Mouse (Mus musculus) CH12.LX (cell line): ENCODE data around the gene Zfp955a. TPM values are rescaled to one million over a fixed set of nuclear protein-coding genes. Genes with fewer than 3 reads are reported as not detected.
"Not testable (repeated sequence)": the region's sequence is repeated elsewhere in the genome, so short reads cannot be mapped to it uniquely, and the experiment has no call there.

Experiments
- DNase-seq: peaks from one replicate; pipeline ENCODE4 v3.0.0-alpha.2; 2013; ENCODE audit errors: extremely low read depth
- H3K27ac ChIP-seq: 2 replicates; pipeline ENCODE4 v1.5.1; 2012; ENCODE audit warnings: low read depth, mild to moderate bottlenecking, control low read depth, moderate library complexity; ENCODE audit not compliant: insufficient read depth
- H3K27me3 ChIP-seq: replicated peaks from 2 replicates; pipeline ENCODE3; 2012; ENCODE audit warnings: inconsistent platforms
- H3K36me3 ChIP-seq, 2 experiments: replicated peaks in 1 of 2; 2 replicates each; pipeline versions ENCODE3 to v1.6.1; 2012; ENCODE audit warnings: inconsistent platforms in 1 of 2, low read length in 1 of 2, mild to moderate bottlenecking in 1 of 2, mixed read lengths in 1 of 2, moderate library complexity in 1 of 2; ENCODE audit not compliant: control insufficient read depth in 1 of 2, insufficient read depth in 1 of 2
- H3K4me1 ChIP-seq, 2 experiments: 2 replicates each; pipeline ENCODE4 v1.6.1; 2012; ENCODE audit warnings: inconsistent platforms in 1 of 2, moderate library complexity in 1 of 2; ENCODE audit not compliant: insufficient read depth in 2 of 2, control insufficient read depth in 1 of 2
- H3K4me2 ChIP-seq: 2 replicates; pipeline ENCODE4 v1.6.1; 2012; ENCODE audit warnings: low read depth, mild to moderate bottlenecking, control low read depth; ENCODE audit not compliant: poor library complexity, insufficient read depth, severe bottlenecking
- H3K4me3 ChIP-seq, 3 experiments: fragments of 150-350 bp in 1 of 3; sonication (generic) in 1 of 3; replicated peaks in 1 of 3; 2 replicates each; pipeline versions ENCODE3 to v1.5.1; 2011 to 2012; ENCODE audit warnings: low read depth in 2 of 3, low read length in 2 of 3, mild to moderate bottlenecking in 2 of 3, moderate library complexity in 2 of 3, control low read depth in 1 of 3, improper control_type of control experiment in 1 of 3, inconsistent platforms in 1 of 3, mixed read lengths in 1 of 3; ENCODE audit not compliant: poor library complexity in 1 of 3
- H3K79me2 ChIP-seq: replicated peaks from 2 replicates; pipeline ENCODE4 v1.6.1; 2012; ENCODE audit warnings: mild to moderate bottlenecking, moderate library complexity; ENCODE audit not compliant: control insufficient read depth, poor library complexity, insufficient read depth, severe bottlenecking; ENCODE audit errors: extremely low read depth
- H3K9ac ChIP-seq: 2 replicates; pipeline ENCODE4 v1.6.1; 2012; ENCODE audit warnings: low read depth, mild to moderate bottlenecking, control low read depth, moderate library complexity; ENCODE audit not compliant: insufficient read depth
- H3K9me3 ChIP-seq: replicated peaks from 2 replicates; pipeline ENCODE3; 2012; ENCODE audit warnings: low read length, inconsistent platforms, mixed read lengths
- BHLHE40 ChIP-seq: IDR thresholded peaks from 2 replicates; pipeline ENCODE4 v1.6.1; 2011; ENCODE audit warnings: mild to moderate bottlenecking, low read depth, low read length, improper control_type of control experiment
- ELF1 ChIP-seq: IDR thresholded peaks from 2 replicates; pipeline ENCODE4 v1.6.1; 2014; ENCODE audit warnings: low read depth, mild to moderate bottlenecking, inconsistent platforms, low read length, improper control_type of control experiment
- GABPA ChIP-seq: IDR thresholded peaks from 2 replicates; pipeline ENCODE4 v1.6.1; 2012; ENCODE audit warnings: low read depth, low read length, improper control_type of control experiment, inconsistent platforms; ENCODE audit not compliant: insufficient replicate concordance
- IRF4 ChIP-seq: IDR thresholded peaks from 2 replicates; pipeline ENCODE4 v1.6.1; 2014; ENCODE audit warnings: low read depth, mild to moderate bottlenecking, inconsistent platforms, low read length, improper control_type of control experiment
- KAT2A ChIP-seq: IDR thresholded peaks from 2 replicates; pipeline ENCODE4 v1.6.1; 2012; ENCODE audit warnings: low read length, improper control_type of control experiment, inconsistent platforms; ENCODE audit not compliant: insufficient replicate concordance
- MAX ChIP-seq: IDR thresholded peaks from 2 replicates; pipeline ENCODE4 v1.6.1; 2011; ENCODE audit warnings: low read length, improper control_type of control experiment
- POLR2A ChIP-seq: IDR thresholded peaks from 2 replicates; pipeline ENCODE4 v1.6.1; 2011; ENCODE audit warnings: low read depth, mild to moderate bottlenecking, improper control_type of control experiment, low read length
- TCF12 ChIP-seq: IDR thresholded peaks from 2 replicates; pipeline ENCODE4 v1.6.1; 2014; ENCODE audit warnings: low read depth, mild to moderate bottlenecking, inconsistent platforms, low read length, improper control_type of control experiment
- USF2 ChIP-seq: conservative IDR thresholded peaks from 2 replicates; pipeline ENCODE4 v1.6.1; 2011; ENCODE audit warnings: low read depth, low read length, improper control_type of control experiment
- ZKSCAN1 ChIP-seq: IDR thresholded peaks from 2 replicates; pipeline ENCODE4 v1.6.1; 2012; ENCODE audit warnings: low read depth, inconsistent platforms, low read length, improper control_type of control experiment, borderline replicate concordance
- ZNF384 ChIP-seq: IDR thresholded peaks from 2 replicates; pipeline ENCODE4 v1.6.1; 2012; ENCODE audit warnings: low read depth, low read length, improper control_type of control experiment, inconsistent platforms
- dilution Hi-C: fragments of 300-500 bp; cut with MboI; formaldehyde crosslinking; loops from 2 replicates; pipeline ENCODE4 v1.14.3; 2020; ENCODE audit warnings: low sequenced_read_pairs; ENCODE audit not compliant: extremely low pct_unique_long_range_greater_than_20kb, extremely low pct_ligation_motif_present
- in situ Hi-C: fragments of 300-500 bp; cut with MboI; formaldehyde crosslinking; loops from 3 replicates; pipeline ENCODE4 v1.14.3; 2019; ENCODE audit warnings: low sequenced_read_pairs, low pct_ligation_motif_present, low pct_unique_long_range_greater_than_20kb, mixed read lengths
- polyA plus RNA-seq: library from polyadenylated mRNA; unstranded; fragments of >175 nt; gene quantifications from 2 replicates; pipeline ENCODE4 v1.2.1, GENCODE M21; 2012; ENCODE audit warnings: low read depth; ENCODE audit not compliant: insufficient read length
- total RNA-seq, 2 experiments: library from RNA; depleted of rRNA; stranded (reverse); fragments of 300-350 nt in 1 of 2; fragments of >200 nt in 1 of 2; gene quantifications; 2 replicates each; pipeline ENCODE4 v1.2.3; 2012 to 2014

Gene Zfp955a
- total and polyA plus RNA-seq, 3 experiments, result 5.9 to 13.2 (median 7.3) TPM

- Histone ChIP-seq H3K4me1 (no peaks in the 10 kb centered on the region), H3K9me3 (peaks cover 4% of the 10 kb centered on the region), H3K4me3 (no peak within 1 kb of the TSS), H3K36me3 (no peaks in the 10 kb centered on the region), H3K9ac (no peak within 1 kb of the TSS), H3K4me2 (no peak within 1 kb of the TSS), H3K27me3 (peaks cover 14% of the 10 kb centered on the region), H3K27ac (no peak within 1 kb of the TSS), H3K79me2 (no peaks in the 10 kb centered on the region)
- no peak for DNase-seq
- TF ChIP-seq ZKSCAN1 (no peak), ZNF384 (no peak), BHLHE40 (no peak), TCF12 (no peak), ELF1 (no peak), POLR2A (no peak), MAX (no peak), GABPA (no peak), IRF4 (no peak), USF2 (no peak), KAT2A (no peak)
- dilution Hi-C loops (no loop called here), in situ Hi-C loops (no loop called here)
Measured at GRCm38 (mm10) chr17:33221590-33221989, 33.4 kb downstream of the Zfp955a start, which contains the start of gene Olfr1564. Gene Olfr1564 (minus strand): TSS chr17:33221690.

- in situ Hi-C loops, H3K4me1 ChIP-seq, dilution Hi-C loops: not testable (repeated sequence)
Measured at GRCm38 (mm10) chr17:33191002-33191401, 63.9 kb downstream of the Zfp955a start, which contains the start of gene Olfr239. Gene Olfr239 (plus strand): TSS chr17:33191302.

More at GRCm38 (mm10) chr17:33191002-33191401, 63.9 kb downstream of the Zfp955a start, which contains the start of gene Olfr239:
- H3K79me2 ChIP-seq, H3K4me2 ChIP-seq, H3K9me3 ChIP-seq, H3K27me3 ChIP-seq, H3K27ac ChIP-seq, H3K36me3 ChIP-seq, H3K9ac ChIP-seq, H3K4me3 ChIP-seq, DNase-seq: not testable (repeated sequence)

Other genes with a start within 250 kb of the Zfp955a start
- gene Zfp763, start 221.7 kb downstream of the Zfp955a start, total RNA-seq (2012; rRNA removed), result 3.1 and 3.2 TPM in 2 replicates
- gene Zfp763, start 221.7 kb downstream of the Zfp955a start, total RNA-seq (2014; rRNA removed), result 5.7 and 6.0 TPM in 2 replicates
- gene Zfp763, start 221.7 kb downstream of the Zfp955a start, polyA plus RNA-seq, result 2.9 and 3.7 TPM in 2 replicates
- gene 4921501E09Rik, start 187.1 kb downstream of the Zfp955a start, total RNA-seq (2012; rRNA removed), result not detected in 2 replicates
- not detected in 2 replicates for gene 4921501E09Rik, start 187.1 kb downstream of the Zfp955a start, total RNA-seq (2014; rRNA removed)
- not detected in 2 replicates for gene 4921501E09Rik, start 187.1 kb downstream of the Zfp955a start, polyA plus RNA-seq
- 3.5 and 4.1 TPM in 2 replicates for gene Zfp563, start 165.8 kb downstream of the Zfp955a start, total RNA-seq (2012; rRNA removed)
- gene Zfp563, start 165.8 kb downstream of the Zfp955a start, total RNA-seq (2014; rRNA removed), result 4.1 and 4.5 TPM in 2 replicates
- gene Zfp563, start 165.8 kb downstream of the Zfp955a start, polyA plus RNA-seq, result 1.9 and 3.7 TPM in 2 replicates
- not detected in 2 replicates for gene Morc2b, start 115.5 kb downstream of the Zfp955a start, total RNA-seq (2012; rRNA removed)
- not detected in 2 replicates for gene Morc2b, start 115.5 kb downstream of the Zfp955a start, total RNA-seq (2014; rRNA removed)
- not detected in 2 replicates for gene Morc2b, start 115.5 kb downstream of the Zfp955a start, polyA plus RNA-seq
- not detected in 2 replicates for gene Olfr55, start 86.7 kb downstream of the Zfp955a start, total RNA-seq (2012; rRNA removed)
- gene Olfr55, start 86.7 kb downstream of the Zfp955a start, total RNA-seq (2014; rRNA removed), result not detected in 2 replicates
- not detected in 2 replicates for gene Olfr55, start 86.7 kb downstream of the Zfp955a start, polyA plus RNA-seq
- gene Olfr239, start 63.8 kb downstream of the Zfp955a start, total RNA-seq (2012; rRNA removed), result not detected in 2 replicates
- not detected in 2 replicates for gene Olfr239, start 63.8 kb downstream of the Zfp955a start, total RNA-seq (2014; rRNA removed)
- not detected in 2 replicates for gene Olfr239, start 63.8 kb downstream of the Zfp955a start, polyA plus RNA-seq
- not detected in 2 replicates for gene Olfr1564, start 33.5 kb downstream of the Zfp955a start, total RNA-seq (2012; rRNA removed)
- gene Olfr1564, start 33.5 kb downstream of the Zfp955a start, total RNA-seq (2014; rRNA removed), result not detected in 2 replicates
- 0.04 TPM in 1 of 2 replicates, not detected in the other for gene Olfr1564, start 33.5 kb downstream of the Zfp955a start, polyA plus RNA-seq
- not detected in 2 replicates for gene Olfr63, start 9.5 kb upstream of the Zfp955a start, total RNA-seq (2012; rRNA removed)
- gene Olfr63, start 9.5 kb upstream of the Zfp955a start, total RNA-seq (2014; rRNA removed), result not detected in 2 replicates
- gene Olfr63, start 9.5 kb upstream of the Zfp955a start, polyA plus RNA-seq, result 0.03 and 0.08 TPM in 2 replicates
- 3.8 and 4.8 TPM in 2 replicates for gene Zfp955b, start 34.4 kb upstream of the Zfp955a start, total RNA-seq (2012; rRNA removed)
- gene Zfp955b, start 34.4 kb upstream of the Zfp955a start, total RNA-seq (2014; rRNA removed), result 8.4 and 11.0 TPM in 2 replicates
- gene Zfp955b, start 34.4 kb upstream of the Zfp955a start, polyA plus RNA-seq, result 17.8 and 25.7 TPM in 2 replicates
- gene Zfp81, start 103.7 kb upstream of the Zfp955a start, total RNA-seq (2012; rRNA removed), result 4.6 and 6.5 TPM in 2 replicates
- 15.9 and 20.5 TPM in 2 replicates for gene Zfp81, start 103.7 kb upstream of the Zfp955a start, total RNA-seq (2014; rRNA removed)
- 9.5 and 9.6 TPM in 2 replicates for gene Zfp81, start 103.7 kb upstream of the Zfp955a start, polyA plus RNA-seq
- gene Zfp101, start 139.5 kb upstream of the Zfp955a start, total RNA-seq (2012; rRNA removed), result 7.2 and 8.2 TPM in 2 replicates
- 15.4 and 21.5 TPM in 2 replicates for gene Zfp101, start 139.5 kb upstream of the Zfp955a start, total RNA-seq (2014; rRNA removed)
- gene Zfp101, start 139.5 kb upstream of the Zfp955a start, polyA plus RNA-seq, result 10.7 and 11.2 TPM in 2 replicates
- not detected in 2 replicates for gene Actl9, start 177.8 kb upstream of the Zfp955a start, total RNA-seq (2012; rRNA removed)
- gene Actl9, start 177.8 kb upstream of the Zfp955a start, total RNA-seq (2014; rRNA removed), result not detected in 2 replicates
- not detected in 2 replicates for gene Actl9, start 177.8 kb upstream of the Zfp955a start, polyA plus RNA-seq